Mouse (Mus musculus) MEL-GATA-1-ER (cell line): ENCODE data around the gene Ppp3ca.

Source experiments
- DNase-seq: peaks from one replicate; pipeline ENCODE4 v3.0.0-alpha.2; 2012; ENCODE audit warnings: low read depth; ENCODE audit errors: extremely low read depth

Gene Ppp3ca

DNA sequence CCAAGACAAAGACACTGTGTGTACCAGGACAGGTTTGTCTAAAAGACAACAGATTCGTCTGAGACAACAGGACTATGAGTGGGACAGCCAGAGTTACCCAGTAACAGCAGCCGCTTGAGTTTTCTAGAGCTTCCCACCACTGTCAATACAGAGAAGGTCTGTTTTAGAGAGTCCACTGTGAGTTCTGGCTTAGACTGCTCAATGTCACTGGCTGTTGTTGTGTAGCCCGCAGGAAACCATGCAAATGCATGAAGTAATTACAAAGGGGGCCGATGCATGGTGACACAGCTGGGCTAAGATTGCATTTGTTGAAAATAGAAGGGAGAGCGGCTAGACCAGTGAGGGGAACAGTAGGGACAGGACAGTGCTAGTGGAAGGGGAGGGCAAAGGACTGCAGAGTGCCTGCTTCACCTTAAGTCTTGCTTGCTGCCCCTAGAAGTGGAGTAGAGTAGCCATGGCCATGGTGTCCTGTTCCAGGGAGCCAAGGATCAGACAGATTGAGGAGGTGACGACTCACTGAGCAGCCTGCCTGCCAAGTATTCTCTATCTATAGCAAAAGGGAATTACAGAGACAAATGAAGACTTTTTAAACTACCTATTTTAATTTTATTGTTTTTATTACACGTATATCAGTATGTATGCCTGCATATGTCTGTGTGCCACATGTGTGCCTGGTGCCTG, 174.0 kb downstream of the Ppp3ca start:
- DNase-seq: no peak

DNA sequence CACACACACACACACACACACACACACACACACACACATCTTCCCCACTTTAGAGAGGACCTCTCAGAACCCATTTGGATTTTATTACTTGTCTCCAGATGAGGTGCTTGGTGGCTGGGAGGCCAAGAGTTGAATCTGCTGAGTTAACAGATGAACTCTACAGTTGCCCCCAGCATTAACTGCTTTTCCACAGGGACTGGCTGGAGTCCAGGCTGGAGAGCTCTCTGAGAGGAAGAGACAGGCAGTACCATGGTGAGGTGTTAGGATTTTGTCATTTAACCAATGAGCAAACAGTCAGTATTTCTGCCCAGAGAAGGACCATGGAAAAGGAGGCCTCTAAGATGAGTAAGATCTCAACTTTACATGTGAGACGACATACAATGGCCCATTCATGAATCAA, 179.1 kb downstream of the Ppp3ca start:
- no peak for DNase-seq

DNA sequence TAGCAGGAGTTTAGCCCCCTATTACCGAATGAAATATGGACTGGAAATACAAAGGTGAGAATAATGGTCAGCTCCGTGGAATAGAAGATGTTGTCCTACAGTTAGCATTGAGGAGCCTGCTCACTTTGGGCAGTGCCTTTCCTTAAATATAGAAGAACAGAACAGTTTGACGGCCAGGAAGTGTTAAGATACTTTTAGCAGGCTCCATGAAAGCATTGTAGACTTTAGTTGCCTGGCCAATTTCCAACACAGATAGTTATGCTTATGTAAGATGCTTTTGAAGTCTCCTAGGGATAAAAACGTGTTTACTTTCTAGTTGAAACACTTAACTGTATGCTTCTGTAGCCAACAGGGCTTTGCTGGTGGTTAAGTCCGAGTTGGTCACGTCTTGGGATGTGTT, 183.0 kb downstream of the Ppp3ca start:
- no peak for DNase-seq

DNA sequence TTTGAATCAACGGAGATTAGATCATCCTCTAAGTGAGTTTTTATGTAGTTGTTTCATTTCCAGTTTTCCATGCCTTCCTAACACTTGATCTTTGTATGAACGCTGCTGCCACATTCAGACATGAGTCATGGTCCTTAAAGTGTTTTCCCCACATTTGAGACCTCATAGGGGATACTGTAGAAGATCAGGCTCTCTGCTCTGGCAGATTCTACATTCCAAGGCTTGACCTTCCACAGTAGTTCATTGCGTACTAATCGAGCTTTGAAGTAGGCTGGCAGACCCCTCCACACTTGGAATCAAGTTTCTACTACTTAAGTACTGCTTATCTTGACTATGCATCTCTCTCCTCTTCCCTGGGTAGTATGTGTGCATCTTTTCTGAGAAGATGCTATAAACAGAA, 183.7 kb downstream of the Ppp3ca start:
- DNase-seq: no peak

DNA sequence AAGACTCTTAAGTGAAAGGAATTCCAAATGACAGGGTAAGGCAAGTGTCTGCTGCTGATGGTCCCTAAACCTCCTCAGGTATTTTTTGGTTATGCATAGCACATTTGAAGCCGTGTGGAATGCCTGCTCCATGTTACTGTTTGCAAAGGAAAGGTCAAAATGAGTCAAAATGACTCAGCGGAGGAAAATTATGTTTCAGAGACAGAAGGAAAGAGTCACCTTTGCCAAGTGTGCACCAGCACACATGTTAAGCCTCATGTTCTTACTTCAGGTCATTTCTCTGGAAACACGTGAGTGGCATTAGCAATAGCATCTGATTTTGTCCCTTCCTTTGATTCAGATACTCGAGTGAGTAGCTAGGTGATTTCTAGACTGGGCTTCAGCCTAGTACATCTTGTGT, 186.1 kb downstream of the Ppp3ca start:
- no peak for DNase-seq

DNA sequence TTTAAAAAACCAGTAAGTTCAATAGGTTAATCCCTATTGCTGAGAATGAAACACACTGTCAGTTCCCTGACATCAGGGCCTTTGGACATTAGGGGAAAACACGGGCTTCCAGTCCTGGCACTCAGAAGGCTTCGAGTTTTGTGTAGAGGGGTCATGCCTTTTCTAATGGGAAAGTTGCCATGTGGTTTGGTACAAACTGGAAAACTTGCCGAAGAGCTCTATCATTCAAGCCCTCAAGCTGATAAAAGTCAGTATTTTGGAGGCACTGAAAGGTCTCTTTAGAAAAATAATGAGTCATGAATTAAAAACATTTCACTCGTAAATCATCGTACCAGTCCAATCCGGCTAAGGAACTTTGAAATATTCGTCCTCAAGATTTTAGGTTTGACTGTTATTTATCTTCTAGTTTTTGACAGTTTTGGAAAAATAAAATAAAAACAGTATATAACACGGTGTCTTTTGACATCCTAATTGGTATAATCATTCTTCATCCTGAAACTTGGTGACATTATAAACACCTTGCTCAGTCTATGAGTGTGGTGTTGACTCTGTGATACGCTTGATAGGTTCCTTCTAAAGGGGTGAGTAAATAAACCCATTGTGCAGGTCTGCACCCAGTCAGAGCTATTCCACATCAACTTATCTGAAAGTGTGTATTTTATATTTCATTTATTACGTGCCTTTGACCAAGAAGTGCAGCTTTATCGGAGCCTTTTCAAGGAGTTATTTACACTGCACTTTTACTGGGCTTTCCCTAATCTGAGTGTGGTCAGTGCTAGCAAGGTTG, 192.3 kb downstream of the Ppp3ca start:
- DNase-seq: no peak

DNA sequence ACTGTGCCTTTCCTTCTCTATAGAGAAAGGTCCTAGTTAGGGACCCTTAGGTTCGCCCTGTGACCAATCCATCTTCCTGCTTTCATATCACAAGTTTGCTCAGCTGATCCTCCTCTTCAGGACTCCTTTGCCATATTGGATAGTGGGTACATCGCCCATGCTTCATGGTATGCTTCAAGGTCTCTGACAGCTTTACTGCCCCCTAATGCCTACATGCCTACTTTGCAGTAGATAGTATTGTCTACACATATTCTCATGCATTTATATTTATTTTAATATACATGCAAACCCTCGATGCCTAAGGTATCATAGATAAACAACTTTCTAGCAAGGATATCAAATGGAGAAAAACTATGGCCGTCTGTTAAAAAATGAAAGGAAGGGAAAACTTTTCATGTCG, 193.2 kb downstream of the Ppp3ca start:
- DNase-seq: no peak

DNA sequence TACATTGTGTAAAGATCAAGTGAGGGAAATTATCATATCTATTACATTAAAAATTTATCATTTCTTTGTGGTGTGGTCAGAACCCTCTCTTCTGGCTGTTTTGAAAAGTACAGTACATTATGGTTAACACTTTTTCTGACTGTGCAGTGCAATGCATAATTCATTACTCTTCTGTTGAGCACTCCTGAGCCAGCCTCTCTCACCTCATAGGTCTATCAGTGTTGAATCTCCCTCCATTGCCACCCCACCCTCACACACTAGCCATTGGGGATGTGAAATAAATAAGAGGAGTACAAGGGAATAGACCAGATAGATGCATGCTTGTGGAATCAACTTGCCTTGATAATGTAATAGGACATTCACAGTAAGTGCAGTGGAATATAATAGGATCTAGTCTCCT, 194.4 kb downstream of the Ppp3ca start:
- DNase-seq: no peak

DNA sequence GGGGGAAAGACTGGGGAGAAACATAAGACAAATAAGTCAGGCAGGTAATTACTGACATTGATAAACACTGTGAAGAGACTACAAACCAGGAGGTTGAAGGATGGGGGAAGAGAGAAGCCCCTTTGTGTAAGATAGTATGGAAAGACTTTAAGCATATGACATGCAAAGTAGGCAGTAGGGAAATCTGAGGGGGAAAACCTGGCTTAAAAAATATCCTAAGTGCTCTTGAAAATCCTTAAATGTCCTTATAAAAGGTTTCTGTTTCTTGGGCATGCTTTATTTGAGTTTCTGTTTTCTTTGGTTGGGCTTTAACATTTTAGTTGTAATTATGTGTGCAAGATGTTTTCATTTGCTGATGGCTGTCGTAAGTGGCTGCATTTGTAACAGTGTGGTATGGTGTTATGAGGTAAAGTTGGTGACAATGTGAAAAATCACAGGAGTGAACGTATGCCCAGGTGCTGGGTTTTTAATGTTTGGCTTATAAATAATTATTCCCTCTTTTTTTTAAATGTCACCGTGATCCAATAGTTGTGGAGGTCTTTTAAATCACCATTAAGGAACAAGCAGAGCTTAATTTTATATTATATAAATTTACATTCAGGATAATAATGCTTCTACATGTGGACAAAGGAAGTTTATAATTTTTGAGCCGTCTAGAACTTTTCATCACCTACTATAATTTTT, 195.4 kb downstream of the Ppp3ca start:
- no peak for DNase-seq

DNA sequence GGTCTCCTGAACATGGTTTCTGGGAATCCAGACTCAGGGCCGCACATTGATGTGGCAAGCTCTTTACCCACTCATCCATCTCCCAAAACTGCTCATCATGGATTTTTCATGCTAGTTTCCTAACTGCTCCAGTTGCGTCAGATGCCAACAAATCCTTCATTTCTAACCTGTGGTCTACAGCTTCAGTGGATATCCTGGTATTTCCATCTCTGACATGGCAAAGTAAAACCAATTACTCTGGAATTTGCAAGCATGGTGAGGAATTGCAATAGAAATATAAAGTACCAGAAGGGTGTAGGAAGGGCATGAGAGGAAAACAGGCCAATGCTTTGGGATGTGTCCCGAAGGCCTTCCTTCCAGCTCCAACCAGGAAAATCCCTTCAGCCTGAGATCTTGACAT, 196.2 kb downstream of the Ppp3ca start:
- no peak for DNase-seq

DNA sequence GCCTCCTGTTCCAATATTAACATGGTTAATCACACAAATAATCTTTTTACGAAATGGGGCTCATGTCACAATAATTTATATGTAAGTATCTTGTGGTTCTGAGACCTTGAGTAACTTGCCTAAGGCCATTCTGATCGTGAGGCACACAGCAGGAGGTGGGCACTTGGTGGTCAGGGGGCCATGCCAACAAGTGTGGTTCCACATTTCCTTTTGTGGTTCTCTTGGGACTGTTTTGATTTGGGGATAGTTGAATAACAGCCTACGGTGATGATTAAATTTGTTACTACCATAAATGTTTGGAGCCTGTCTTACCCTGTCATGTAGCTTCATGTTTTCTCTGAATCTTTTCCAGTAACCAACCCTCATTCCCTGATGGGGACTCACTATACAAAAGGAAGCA, 196.6 kb downstream of the Ppp3ca start:
- no peak for DNase-seq

DNA sequence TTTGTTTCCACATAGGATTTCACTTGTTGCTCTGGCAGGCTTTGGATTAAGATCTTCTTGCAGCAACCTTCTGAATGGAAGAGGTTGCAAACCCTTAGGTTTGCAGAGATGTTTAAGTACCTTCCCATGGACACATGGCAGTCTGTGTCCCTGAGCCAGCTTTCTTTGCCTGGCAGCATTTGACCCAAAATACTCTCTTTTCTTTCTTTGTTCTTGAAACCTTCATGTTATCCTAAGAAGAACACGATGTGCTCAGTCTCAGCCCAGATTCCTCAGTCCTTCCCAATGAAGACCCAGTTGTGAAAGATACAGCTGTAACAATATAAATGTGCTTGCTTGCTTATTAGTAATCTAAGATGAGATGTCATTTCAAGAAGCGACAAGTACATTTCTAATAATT, 197.4 kb downstream of the Ppp3ca start:
- no peak for DNase-seq

DNA sequence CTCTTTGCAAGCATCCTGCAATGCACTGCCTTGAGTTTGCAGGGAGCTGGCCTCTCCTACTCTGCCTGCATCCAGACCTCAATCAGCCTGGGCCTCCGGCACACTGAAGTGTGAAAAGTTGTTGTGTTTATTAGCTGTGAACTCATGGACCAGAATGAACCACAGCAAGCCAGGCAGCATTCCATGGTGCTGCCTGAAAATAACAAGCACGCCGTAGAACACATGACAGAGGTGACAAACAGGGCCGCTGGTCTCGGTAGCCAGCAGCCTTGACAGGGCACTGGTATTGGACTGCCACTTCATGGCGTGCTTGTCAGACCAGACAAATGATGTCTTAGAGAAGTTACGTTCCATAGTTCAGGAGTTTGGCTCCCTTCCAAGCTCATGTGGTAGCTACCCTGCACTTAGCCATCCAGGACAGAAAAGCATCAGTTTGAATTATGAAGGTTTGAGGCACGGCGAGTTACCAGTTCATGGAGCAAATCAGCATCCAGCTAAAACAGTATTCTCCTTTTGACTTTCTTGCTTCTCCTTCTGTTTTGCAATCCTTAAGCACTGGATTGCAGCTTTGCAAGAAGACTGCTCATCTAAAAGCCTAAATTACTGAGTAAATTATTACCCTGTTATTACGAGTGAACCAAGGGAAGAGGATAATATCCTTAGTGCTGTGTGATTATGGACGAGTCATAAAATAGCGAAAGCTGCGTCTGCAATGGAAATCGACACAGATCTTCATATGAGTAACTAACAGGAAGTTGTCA, 202.0 kb downstream of the Ppp3ca start:
- DNase-seq: no peak

DNA sequence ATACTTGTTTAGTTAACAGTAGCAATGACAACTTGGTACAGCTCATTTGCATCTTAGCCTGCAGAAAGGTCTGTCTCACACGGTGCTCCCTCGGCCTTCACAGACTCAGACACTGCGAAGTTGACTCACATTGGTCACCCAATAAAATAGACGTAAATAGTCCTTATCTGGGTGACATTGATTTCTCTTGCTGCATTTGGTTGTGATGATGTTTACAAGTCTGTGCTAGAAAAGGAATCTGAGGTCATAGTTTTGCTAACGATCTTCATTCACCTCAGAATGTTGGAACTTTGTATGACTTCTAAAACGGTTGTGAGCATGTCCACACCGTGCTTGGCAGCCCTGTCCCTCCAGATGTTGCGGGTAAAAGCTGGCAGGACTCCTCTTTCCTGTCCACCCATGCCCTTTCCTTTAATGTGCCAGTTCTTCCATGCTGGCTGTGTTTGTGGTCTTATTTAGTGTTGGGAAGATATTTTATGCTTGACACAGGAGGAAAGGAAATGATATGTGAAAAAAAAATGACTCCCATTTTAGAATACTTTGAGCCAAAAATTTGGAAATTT, 202.7 kb downstream of the Ppp3ca start:
- no peak for DNase-seq

DNA sequence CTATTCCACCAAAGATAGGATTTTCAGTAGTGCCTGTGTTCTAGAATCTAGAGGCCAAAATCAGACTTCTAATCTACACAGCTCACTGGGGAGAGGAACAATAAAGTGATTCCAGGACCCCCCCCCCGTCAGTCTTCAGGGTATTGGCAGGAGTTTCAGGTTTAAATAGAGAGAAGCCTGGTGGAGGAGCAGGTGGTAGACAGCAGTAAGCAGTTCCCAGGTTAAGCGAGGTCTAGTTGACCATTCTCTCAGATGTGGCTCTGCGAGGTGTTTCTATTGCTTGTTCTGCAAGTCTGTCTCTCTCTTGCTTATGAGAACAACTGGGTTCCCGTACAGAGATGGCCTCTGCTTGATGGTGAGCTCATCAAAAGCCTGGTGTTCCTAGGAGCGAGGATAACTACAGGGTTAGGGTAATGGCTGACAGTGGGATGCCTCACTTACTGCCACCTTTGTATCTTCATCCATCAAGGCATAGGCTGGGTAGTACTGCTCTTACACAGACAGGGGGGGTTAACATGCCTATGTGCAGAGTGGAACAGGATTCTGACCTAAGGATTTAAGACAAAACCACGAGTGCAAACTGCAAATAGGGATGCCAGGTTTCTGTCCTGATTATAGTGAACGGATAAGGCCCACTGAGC, 204.0 kb downstream of the Ppp3ca start:
- no peak for DNase-seq

DNA sequence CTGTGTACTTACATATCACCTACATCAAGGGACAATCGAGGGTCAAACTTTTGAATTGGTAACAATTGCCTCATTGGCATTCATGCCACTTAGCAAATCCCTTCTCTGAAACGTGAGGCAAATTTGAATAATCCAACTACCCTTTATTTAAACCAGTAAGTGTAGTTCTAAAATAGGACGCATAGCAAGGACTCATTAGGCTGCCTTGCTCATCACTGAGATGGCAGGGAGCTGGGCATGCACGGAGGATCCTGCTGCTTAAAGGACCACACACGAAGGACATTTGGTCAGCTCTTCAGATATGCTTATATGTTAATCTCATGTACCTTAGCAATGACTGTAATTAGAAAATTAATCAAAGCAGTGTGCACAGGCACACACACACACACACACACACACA, 204.6 kb downstream of the Ppp3ca start:
- DNase-seq: no peak

DNA sequence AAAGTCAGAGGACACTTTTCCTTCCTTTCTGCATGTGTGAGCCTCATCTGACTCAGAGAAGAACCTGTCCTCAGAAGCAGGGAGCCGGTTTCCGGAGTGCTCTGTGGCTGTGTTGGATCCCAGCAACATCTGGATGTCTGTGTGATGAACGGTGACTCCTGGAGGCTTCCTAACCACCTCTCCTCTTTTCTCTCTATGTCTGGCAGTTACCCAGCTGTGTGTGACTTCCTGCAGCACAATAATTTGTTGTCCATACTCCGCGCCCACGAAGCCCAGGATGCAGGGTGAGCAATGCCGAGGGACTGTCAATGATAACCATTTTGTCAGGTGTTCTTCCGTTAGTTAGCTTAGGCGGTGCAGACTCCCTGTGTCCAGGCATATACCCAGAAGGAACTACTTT, 217.8 kb downstream of the Ppp3ca start:
- DNase-seq: no peak

DNA sequence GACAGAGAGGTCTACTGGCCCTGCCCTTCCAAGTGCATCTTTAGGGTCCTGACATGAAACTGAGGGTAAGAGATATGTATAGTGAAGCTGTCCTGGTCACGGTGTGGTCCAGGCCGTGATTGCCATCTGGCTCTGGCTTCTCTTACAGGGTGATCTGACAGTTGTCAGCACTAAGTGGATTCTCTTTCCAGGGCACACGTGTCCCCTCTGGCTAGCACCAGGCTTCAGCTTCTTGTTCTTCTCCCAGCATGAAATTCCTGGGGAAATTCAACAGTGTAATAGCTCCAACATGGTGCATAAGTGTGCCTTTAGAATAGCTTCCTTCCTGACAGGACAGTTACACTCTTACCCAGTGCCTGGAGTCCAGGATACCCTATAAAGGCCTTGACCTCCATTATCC, 222.2 kb downstream of the Ppp3ca start:
- no peak for DNase-seq

DNA sequence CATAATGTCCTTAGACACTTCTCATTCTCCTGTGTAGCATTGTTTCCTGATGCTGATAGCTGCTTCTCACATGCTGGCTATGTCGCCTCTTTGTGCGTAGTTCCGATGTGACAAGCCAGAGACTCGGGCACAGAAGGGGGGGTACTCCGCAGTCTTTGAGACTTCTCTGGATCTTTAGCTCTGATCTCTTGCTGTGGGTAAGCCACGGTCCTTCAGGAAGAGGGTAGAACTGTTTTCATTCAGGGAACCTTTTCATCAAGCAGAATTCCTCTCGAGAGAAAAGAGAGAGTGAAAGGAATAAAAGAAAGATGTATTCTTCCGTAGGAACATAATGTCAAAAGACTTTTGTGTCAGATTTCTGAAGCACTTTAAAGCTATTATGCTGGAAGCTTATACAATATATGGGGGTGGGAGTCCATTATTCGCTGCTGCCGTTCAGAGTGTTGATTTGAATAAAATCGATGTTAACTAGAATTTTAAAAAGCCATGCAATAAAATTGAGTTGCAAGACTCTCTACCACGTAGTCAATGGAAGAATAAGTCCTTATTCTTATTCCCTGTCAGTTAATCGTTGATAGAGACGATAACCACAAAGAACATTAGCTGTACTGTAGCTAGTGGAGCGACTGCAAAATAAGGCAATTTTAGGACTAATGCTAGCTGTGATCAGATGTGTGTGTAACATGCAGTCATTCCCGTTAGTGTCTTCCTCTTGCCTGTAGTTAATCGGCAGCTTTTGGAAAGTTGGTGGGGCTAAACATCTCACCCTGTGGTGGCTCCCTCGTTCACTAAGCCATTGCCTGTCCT, 223.9 kb downstream of the Ppp3ca start:
- DNase-seq: no peak

DNA sequence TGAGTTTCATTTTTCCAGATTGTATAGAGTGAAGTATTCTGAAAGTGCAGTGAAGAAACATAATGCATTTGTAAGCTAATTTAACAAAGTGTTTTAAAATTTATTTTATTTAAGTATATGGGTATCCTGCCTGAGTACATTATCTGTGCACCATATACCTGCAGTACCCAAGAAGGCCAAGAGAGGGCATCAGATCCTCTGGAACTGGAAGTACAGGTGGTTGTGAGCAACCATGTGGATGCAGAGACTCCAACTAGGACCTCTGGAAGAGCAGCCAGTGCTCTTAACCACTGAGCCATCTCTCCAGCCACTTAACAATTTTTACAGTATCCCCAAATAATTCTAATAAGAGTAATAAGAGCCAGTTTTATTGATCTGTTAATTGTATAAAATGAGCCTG, 225.6 kb downstream of the Ppp3ca start:
- DNase-seq: peak; percentile 44
